Mouse (Mus musculus): ENCODE data around the gene Cntnap2.

- TF ChIP-seq TAL1 (IDR thresholded peaks at IDR 0.05; ENCODE audit: low read length) (no peak), GATA1 (IDR thresholded peaks at IDR 0.05; ENCODE audit: low read length) (no peak)
Measured at GRCm38 (mm10) chr6:47031362-47031761, 1972.2 kb downstream of the Cntnap2 start.

Measured in erythroblast, embryonic 14.5 days (primary cell).